Mouse (Mus musculus): ENCODE measurements around the gene Palld. TPM values are rescaled to one million over a fixed set of nuclear protein-coding genes. Genes with fewer than 3 reads are reported as not detected.

The Palld gene
- polyA plus RNA-seq, 1 experiment from 2014 or later = 62.9 TPM

DNA sequence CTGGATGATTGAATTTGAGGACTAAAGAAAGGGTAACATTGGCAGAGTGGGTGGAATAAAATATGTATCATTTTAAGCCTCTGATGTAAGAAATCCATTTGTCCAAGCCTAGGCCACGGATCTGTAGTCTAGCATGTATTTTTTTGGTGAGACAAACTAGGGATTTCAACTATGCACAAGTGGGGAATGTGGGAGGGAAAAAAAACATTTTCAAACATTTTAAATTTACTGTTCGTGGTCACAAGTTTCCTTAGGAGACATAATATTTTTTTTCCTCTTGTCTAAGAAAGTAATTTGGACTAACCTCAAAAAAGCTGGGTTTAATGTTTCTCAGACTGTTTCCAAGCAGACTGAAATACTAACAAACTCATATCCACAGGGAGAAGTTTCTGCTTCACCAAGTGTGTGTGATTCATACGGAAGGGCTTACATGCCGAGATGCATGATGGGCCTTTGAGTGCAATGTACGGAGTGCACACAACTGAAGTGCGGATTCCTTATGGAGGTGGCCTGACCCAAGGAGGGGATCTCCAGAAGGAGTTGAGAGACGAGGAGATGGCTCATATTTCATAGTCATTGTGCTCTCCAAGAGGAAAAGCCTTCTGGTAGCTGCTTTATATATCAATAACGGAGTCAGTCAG lies 256.2 kb downstream of the Palld start:
- no peaks in the 10 kb centered on the region for H3K4me1 ChIP-seq (ENCODE audit: control insufficient read depth, insufficient read depth, low read length)
- H3K9ac ChIP-seq (ENCODE audit: low read length) = no peak overlapping the region
- no peak for ATAC-seq (ENCODE audit: insufficient number of reproducible peaks, low FRiP score, low TSS enrichment, low read depth)
- DNase-seq (ENCODE audit: low spot score) = no peak
- H3K27me3 ChIP-seq (ENCODE audit: control insufficient read depth, insufficient read depth, low read length) = no peaks in the 10 kb centered on the region
- no peaks in the 10 kb centered on the region for H3K36me3 ChIP-seq (ENCODE audit: control insufficient read depth, insufficient read depth, low read length)
- no peak overlapping the region for H3K4me3 ChIP-seq (ENCODE audit: low read depth, low read length)
- no peak overlapping the region for H3K4me2 ChIP-seq (ENCODE audit: low read depth, severe bottlenecking)
- no peaks in the 10 kb centered on the region for H3K9me3 ChIP-seq (ENCODE audit: control insufficient read depth, low read length)
- 79% methylated on average over 8 of the region's 8 CpGs for WGBS
- no peak overlapping the region for H3K27ac ChIP-seq (replicated peaks; ENCODE audit: low read depth, low read length)

- H3K36me3 ChIP-seq (ENCODE audit: control insufficient read depth, insufficient read depth, low read length) = no peaks in the 10 kb centered on the region
- no peak overlapping the region for H3K4me3 ChIP-seq (ENCODE audit: low read depth, low read length)
- no peaks in the 10 kb centered on the region for H3K4me1 ChIP-seq (ENCODE audit: control insufficient read depth, insufficient read depth, low read length)
- 82% methylated on average over 6 of the region's 6 CpGs for WGBS
- no peaks in the 10 kb centered on the region for H3K9me3 ChIP-seq (ENCODE audit: control insufficient read depth, low read length)
- H3K27ac ChIP-seq (replicated peaks; ENCODE audit: low read depth, low read length) = no peak overlapping the region
- H3K27me3 ChIP-seq (ENCODE audit: control insufficient read depth, insufficient read depth, low read length) = no peaks in the 10 kb centered on the region
- H3K4me2 ChIP-seq (ENCODE audit: low read depth, severe bottlenecking) = no peak overlapping the region
- ATAC-seq (ENCODE audit: insufficient number of reproducible peaks, low FRiP score, low TSS enrichment, low read depth) (no peak), DNase-seq (ENCODE audit: low spot score) (no peak)
- H3K9ac ChIP-seq (ENCODE audit: low read length) = no peak overlapping the region
Measured at GRCm38 (mm10) chr8:61645642-61646041, 256.8 kb downstream of the Palld start.

DNA sequence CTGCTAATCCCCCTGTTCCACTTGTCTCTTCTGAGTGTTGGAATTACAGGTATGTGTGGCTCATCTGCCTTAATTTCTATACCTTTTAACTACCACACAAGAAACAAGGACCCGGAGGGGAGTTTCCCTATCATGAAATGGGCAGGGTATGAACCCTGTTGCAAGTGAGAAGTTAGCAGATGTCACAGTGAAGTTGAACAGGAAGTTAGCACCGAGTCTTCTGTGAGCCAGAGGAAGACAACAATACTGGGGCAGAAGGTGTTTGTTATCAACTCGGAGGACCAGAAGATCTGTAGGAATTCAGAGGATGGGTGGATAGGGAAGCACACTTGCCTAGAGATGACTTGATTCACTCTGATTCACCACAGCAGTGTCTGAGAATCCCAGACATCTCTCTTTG lies 259.3 kb downstream of the Palld start:
- H3K4me3 ChIP-seq (ENCODE audit: low read depth, low read length) = no peak overlapping the region
- no peak for ATAC-seq (ENCODE audit: insufficient number of reproducible peaks, low FRiP score, low TSS enrichment, low read depth)
- no peak overlapping the region for H3K4me2 ChIP-seq (ENCODE audit: low read depth, severe bottlenecking)
- DNase-seq (ENCODE audit: low spot score) = no peak
- H3K27ac ChIP-seq (replicated peaks; ENCODE audit: low read depth, low read length) = no peak overlapping the region
- 76% methylated on average over 3 of the region's 3 CpGs for WGBS
- H3K9me3 ChIP-seq (ENCODE audit: control insufficient read depth, low read length) = no peaks in the 10 kb centered on the region
- H3K9ac ChIP-seq (ENCODE audit: low read length) = no peak overlapping the region
- H3K36me3 ChIP-seq (ENCODE audit: control insufficient read depth, insufficient read depth, low read length) = no peaks in the 10 kb centered on the region
- H3K27me3 ChIP-seq (ENCODE audit: control insufficient read depth, insufficient read depth, low read length) = no peaks in the 10 kb centered on the region
- H3K4me1 ChIP-seq (ENCODE audit: control insufficient read depth, insufficient read depth, low read length) = no peaks in the 10 kb centered on the region

GRCm38 (mm10) chr8:61642358-61642847 lies 260.1 kb downstream of the Palld start:
- ATAC-seq (ENCODE audit: insufficient number of reproducible peaks, low FRiP score, low TSS enrichment, low read depth) = no peak
- Histone ChIP-seq H3K27ac (replicated peaks; ENCODE audit: low read depth, low read length) (no peak overlapping the region), H3K4me1 (ENCODE audit: control insufficient read depth, insufficient read depth, low read length) (no peaks in the 10 kb centered on the region), H3K27me3 (ENCODE audit: control insufficient read depth, insufficient read depth, low read length) (no peaks in the 10 kb centered on the region), H3K9me3 (ENCODE audit: control insufficient read depth, low read length) (no peaks in the 10 kb centered on the region), H3K4me2 (ENCODE audit: low read depth, severe bottlenecking) (no peak overlapping the region), H3K36me3 (ENCODE audit: control insufficient read depth, insufficient read depth, low read length) (no peaks in the 10 kb centered on the region), H3K4me3 (ENCODE audit: low read depth, low read length) (no peak overlapping the region), H3K9ac (ENCODE audit: low read length) (no peak overlapping the region)
- 88% methylated on average over 4 of the region's 4 CpGs for WGBS
- DNase-seq (ENCODE audit: low spot score) = no peak

DNA sequence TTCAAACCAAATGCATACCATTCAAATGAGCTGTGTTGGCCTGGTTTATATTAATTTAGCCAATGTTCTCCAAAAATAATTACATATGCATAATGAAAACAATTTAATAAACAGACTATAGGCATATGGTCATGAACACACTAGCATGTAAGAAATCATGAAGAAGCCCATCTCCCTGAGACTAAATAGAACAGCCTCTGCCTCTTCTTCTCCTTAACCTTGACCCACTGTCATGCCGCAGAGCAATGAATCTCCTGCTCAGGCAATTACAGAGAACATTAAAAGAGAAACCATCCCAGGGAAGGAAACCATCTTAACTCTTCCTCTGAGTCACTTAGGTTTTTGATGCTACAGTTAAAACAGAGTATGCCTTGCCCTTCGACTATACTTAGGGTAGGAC lies 262.9 kb downstream of the Palld start:
- Histone ChIP-seq H3K27ac (replicated peaks; ENCODE audit: low read depth, low read length) (no peak overlapping the region), H3K9me3 (ENCODE audit: control insufficient read depth, low read length) (no peaks in the 10 kb centered on the region), H3K4me3 (ENCODE audit: low read depth, low read length) (no peak overlapping the region), H3K27me3 (ENCODE audit: control insufficient read depth, insufficient read depth, low read length) (no peaks in the 10 kb centered on the region), H3K36me3 (ENCODE audit: control insufficient read depth, insufficient read depth, low read length) (no peaks in the 10 kb centered on the region), H3K4me2 (ENCODE audit: low read depth, severe bottlenecking) (no peak overlapping the region), H3K9ac (ENCODE audit: low read length) (no peak overlapping the region), H3K4me1 (ENCODE audit: control insufficient read depth, insufficient read depth, low read length) (no peaks in the 10 kb centered on the region)
- no peak for DNase-seq (ENCODE audit: low spot score)
- WGBS = 84% methylated on average over 2 of the region's 2 CpGs
- ATAC-seq (ENCODE audit: insufficient number of reproducible peaks, low FRiP score, low TSS enrichment, low read depth) = no peak

DNA sequence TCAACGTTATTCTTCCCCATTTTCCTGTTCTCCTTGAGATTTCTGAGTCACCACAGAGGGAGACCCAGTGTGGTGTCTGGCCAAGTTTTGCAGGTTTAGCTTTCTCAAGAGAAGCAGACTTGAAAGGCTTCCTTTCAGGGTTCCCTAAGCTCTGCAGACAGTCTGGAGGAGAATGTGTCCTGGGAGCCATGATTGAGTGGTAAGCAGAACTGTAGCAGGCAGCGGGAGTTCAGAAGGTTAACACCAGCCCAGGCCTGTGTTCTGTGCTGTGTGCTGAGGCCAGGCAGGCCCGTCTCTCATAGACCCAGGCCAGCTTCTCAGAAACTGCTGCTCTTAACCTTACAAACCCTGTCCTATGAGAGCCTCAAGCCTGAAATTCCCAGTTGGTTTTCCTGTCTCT lies 263.5 kb downstream of the Palld start:
- no peak for DNase-seq (ENCODE audit: low spot score)
- 39% methylated on average over 3 of the region's 3 CpGs for WGBS
- no peak overlapping the region for H3K4me3 ChIP-seq (ENCODE audit: low read depth, low read length)
- no peak overlapping the region for H3K9ac ChIP-seq (ENCODE audit: low read length)
- peak overlapping the region; percentile 48; the same call in 1 of the 2 replicates for H3K27ac ChIP-seq (replicated peaks; ENCODE audit: low read depth, low read length)
- no peak overlapping the region for H3K4me2 ChIP-seq (ENCODE audit: low read depth, severe bottlenecking)
- H3K4me1 ChIP-seq (ENCODE audit: control insufficient read depth, insufficient read depth, low read length) = no peaks in the 10 kb centered on the region
- no peak for ATAC-seq (ENCODE audit: insufficient number of reproducible peaks, low FRiP score, low TSS enrichment, low read depth)
- H3K27me3 ChIP-seq (ENCODE audit: control insufficient read depth, insufficient read depth, low read length) = no peaks in the 10 kb centered on the region
- H3K9me3 ChIP-seq (ENCODE audit: control insufficient read depth, low read length) = no peaks in the 10 kb centered on the region
- no peaks in the 10 kb centered on the region for H3K36me3 ChIP-seq (ENCODE audit: control insufficient read depth, insufficient read depth, low read length)

- H3K4me2 ChIP-seq (ENCODE audit: low read depth, severe bottlenecking) = no peak overlapping the region
- no peak overlapping the region for H3K9ac ChIP-seq (ENCODE audit: low read length)
- no peak for ATAC-seq (ENCODE audit: insufficient number of reproducible peaks, low FRiP score, low TSS enrichment, low read depth)
- no peak for DNase-seq (ENCODE audit: low spot score)
- WGBS = 76% methylated on average over 4 of the region's 4 CpGs
- no peaks in the 10 kb centered on the region for H3K27me3 ChIP-seq (ENCODE audit: control insufficient read depth, insufficient read depth, low read length)
- H3K4me3 ChIP-seq (ENCODE audit: low read depth, low read length) = no peak overlapping the region
- H3K36me3 ChIP-seq (ENCODE audit: control insufficient read depth, insufficient read depth, low read length) = no peaks in the 10 kb centered on the region
- no peak overlapping the region for H3K27ac ChIP-seq (replicated peaks; ENCODE audit: low read depth, low read length)
- H3K4me1 ChIP-seq (ENCODE audit: control insufficient read depth, insufficient read depth, low read length) = no peaks in the 10 kb centered on the region
- no peaks in the 10 kb centered on the region for H3K9me3 ChIP-seq (ENCODE audit: control insufficient read depth, low read length)
Measured at GRCm38 (mm10) chr8:61637736-61638135, 264.8 kb downstream of the Palld start.

GRCm38 (mm10) chr8:61634811-61635210 lies 267.7 kb downstream of the Palld start:
- no peak overlapping the region for H3K27ac ChIP-seq (replicated peaks; ENCODE audit: low read depth, low read length)
- 92% methylated on average over 1 of the region's 1 CpGs for WGBS

DNA sequence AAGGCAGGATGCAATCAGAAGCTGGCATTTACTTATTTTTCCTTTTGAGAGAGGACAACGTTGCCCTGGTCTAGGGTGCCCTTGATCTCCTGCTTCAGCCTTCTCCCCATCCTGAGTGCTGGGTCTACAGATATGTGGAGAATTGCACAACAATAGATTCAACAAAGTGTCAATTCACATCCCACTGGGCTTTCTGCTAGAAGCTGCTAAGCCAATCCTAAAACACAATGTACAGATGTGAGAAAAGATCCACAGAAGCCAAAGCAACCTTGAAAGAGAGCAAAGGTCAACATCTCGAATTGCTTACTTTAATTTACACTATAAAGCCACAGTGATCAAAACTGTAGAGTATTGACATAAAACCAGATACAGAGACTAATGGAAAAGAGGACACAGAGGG lies 270.2 kb downstream of the Palld start:
- Histone ChIP-seq H3K27ac (replicated peaks; ENCODE audit: low read depth, low read length) (no peak overlapping the region), H3K4me1 (ENCODE audit: control insufficient read depth, insufficient read depth, low read length) (peaks cover 8% of the 10 kb centered on the region), H3K9ac (ENCODE audit: low read length) (no peak overlapping the region), H3K9me3 (ENCODE audit: control insufficient read depth, low read length) (no peaks in the 10 kb centered on the region), H3K4me2 (ENCODE audit: low read depth, severe bottlenecking) (no peak overlapping the region), H3K4me3 (ENCODE audit: low read depth, low read length) (no peak overlapping the region), H3K27me3 (ENCODE audit: control insufficient read depth, insufficient read depth, low read length) (no peaks in the 10 kb centered on the region), H3K36me3 (ENCODE audit: control insufficient read depth, insufficient read depth, low read length) (no peaks in the 10 kb centered on the region)
- 81% methylated on average over 2 of the region's 2 CpGs for WGBS
- ATAC-seq (ENCODE audit: insufficient number of reproducible peaks, low FRiP score, low TSS enrichment, low read depth) (no peak), DNase-seq (ENCODE audit: low spot score) (no peak)

More at GRCm38 (mm10) chr8:61634811-61635210, 267.7 kb downstream of the Palld start:
- Histone ChIP-seq H3K4me1 (ENCODE audit: control insufficient read depth, insufficient read depth, low read length) (peaks cover 2% of the 10 kb centered on the region; the same call in 1 of the 2 replicates), H3K4me3 (ENCODE audit: low read depth, low read length) (no peak overlapping the region), H3K9me3 (ENCODE audit: control insufficient read depth, low read length) (no peaks in the 10 kb centered on the region), H3K27me3 (ENCODE audit: control insufficient read depth, insufficient read depth, low read length) (no peaks in the 10 kb centered on the region), H3K36me3 (ENCODE audit: control insufficient read depth, insufficient read depth, low read length) (no peaks in the 10 kb centered on the region), H3K9ac (ENCODE audit: low read length) (no peak overlapping the region), H3K4me2 (ENCODE audit: low read depth, severe bottlenecking) (no peak overlapping the region)
- DNase-seq (ENCODE audit: low spot score) (no peak), ATAC-seq (ENCODE audit: insufficient number of reproducible peaks, low FRiP score, low TSS enrichment, low read depth) (no peak)

Measured in limb, embryonic 11.5 days (tissue).